8 mouse cellular contexts compared by ENCODE assay signal in genomic region chr7:140821305-140821652, GRCm38 (mm10). TPM values are rescaled to one million over a fixed set of nuclear protein-coding genes. Genes with fewer than 3 reads are reported as not detected.
DNase-seq lines count a peak whose midpoint lies in the region; ATAC-seq and TF ChIP-seq lines count a peak whose summit lies in the region.

No protein-coding gene starts in this region.

- H3K4me1 ChIP-seq in heart, embryonic 11.5 days (ENCODE audit: control insufficient read depth, insufficient read depth, low read length), result no peaks in the 10 kb centered on the region
- H3K4me1 ChIP-seq in forebrain, postnatal 0 days (ENCODE audit: insufficient read depth), result no peaks in the 10 kb centered on the region

- H3K9ac ChIP-seq in heart, embryonic 11.5 days (ENCODE audit: low read depth, low read length), result peak overlapping the region; percentile 65; the same call in 1 of the 2 replicates
- peak overlapping the region; percentile 76 for H3K9ac ChIP-seq in forebrain, postnatal 0 days

- intact Hi-C loops in heart, postnatal 36 days (cut with DNase I), result no loop called here

- DNase-seq in heart, postnatal 36 days, result no peak
- DNase-seq in Muller cell, postnatal 12 days (ENCODE audit: inconsistent ontology term), result peak; percentile 8
- no peak for DNase-seq in forebrain, postnatal 0 days
- DNase-seq in layer of hippocampus, postnatal 25 days (ENCODE audit: extremely low spot score in 1 of 2, low spot score in 1 of 2), result no peak
- DNase-seq in layer of hippocampus, adult 18-20 months (ENCODE audit: low spot score in 2 of 2), result no peak
- no peak for DNase-seq in adrenal gland, adult 8-10 months

- no peak for ATAC-seq in heart, embryonic 11.5 days (replicated peaks; ENCODE audit: insufficient number of reproducible peaks, low FRiP score, low TSS enrichment)
- peak; percentile 65 for ATAC-seq in forebrain, postnatal 0 days

- no peaks in the 10 kb centered on the region for H3K36me3 ChIP-seq in heart, embryonic 11.5 days (ENCODE audit: control insufficient read depth, insufficient read depth, low read length)
- H3K36me3 ChIP-seq in forebrain, postnatal 0 days (ENCODE audit: insufficient read depth), result no peaks in the 10 kb centered on the region
- H3K36me3 ChIP-seq in macrophage (ENCODE audit: inconsistent target), result no peaks in the 10 kb centered on the region

- no peaks in the 10 kb centered on the region for H3K27me3 ChIP-seq in heart, embryonic 11.5 days (ENCODE audit: control insufficient read depth, insufficient read depth, low read length)
- no peaks in the 10 kb centered on the region; the same call in 1 of the 2 replicates for H3K27me3 ChIP-seq in forebrain, postnatal 0 days (ENCODE audit: insufficient read depth, low read length)

- H3K4me3 ChIP-seq in heart, embryonic 11.5 days (ENCODE audit: low read depth, low read length), result peak overlapping the region; percentile 55
- H3K4me3 ChIP-seq in forebrain, postnatal 0 days (ENCODE audit: low read depth, low read length), result peak overlapping the region; percentile 46
- peak overlapping the region; percentile 44 for H3K4me3 ChIP-seq in macrophage (ENCODE audit: inconsistent target)

- peak overlapping the region; percentile 84 for H3K4me2 ChIP-seq in heart, embryonic 11.5 days
- H3K4me2 ChIP-seq in forebrain, postnatal 0 days (ENCODE audit: low read depth), result peak overlapping the region; percentile 65

- WGBS in heart, embryonic 11.5 days (ENCODE audit: insufficient replicate concordance), result 50% methylated on average over 5 of the region's 5 CpGs
- WGBS in forebrain, postnatal 0 days, result 23% methylated on average over 5 of the region's 5 CpGs
- 88% methylated on average over 5 of the region's 5 CpGs for WGBS in macrophage (ENCODE audit: missing documents)

- H3K79me2 ChIP-seq in macrophage (ENCODE audit: inconsistent target), result no peaks in the 10 kb centered on the region

- TF ChIP-seq CTCF in forebrain, postnatal 0 days (IDR thresholded peaks at IDR 0.05; ENCODE audit: low read depth), result no peak

- no peaks in the 10 kb centered on the region for H3K9me3 ChIP-seq in heart, embryonic 11.5 days (replicated peaks; ENCODE audit: control insufficient read depth, low read length)
- H3K9me3 ChIP-seq in forebrain, postnatal 0 days (ENCODE audit: low read length), result no peaks in the 10 kb centered on the region

- no peak overlapping the region for H3K27ac ChIP-seq in heart, embryonic 11.5 days (ENCODE audit: low read depth, low read length)
- H3K27ac ChIP-seq in forebrain, postnatal 0 days (ENCODE audit: low read depth, low read length), result peak overlapping the region; percentile 91
- no peak overlapping the region for H3K27ac ChIP-seq in macrophage

RNA-seq across cellular contexts. Expression of gene Zfp941, which starts 0.7 kb away (rescaled TPM):
- 0.93 and 1.0 TPM in 2 replicates for polyA plus RNA-seq in heart, embryonic 11.5 days (2014; fragmentation: Nextera tagmentation; extraction: Ambion mirVana)
- total RNA-seq in heart, postnatal 36 days (2021), result under 1 TPM; 0.19 to 0.35 TPM
- 19.8 and 32.1 TPM in 2 replicates for total RNA-seq in forebrain, postnatal 0 days (2014; rRNA removed)
- polyA plus RNA-seq in forebrain, postnatal 0 days (2015; fragmentation: Nextera tagmentation; extraction: Ambion mirVana), result 8.3 and 15.6 TPM in 2 replicates
- total RNA-seq in macrophage (2018; cell fraction: chromatin; rRNA removed), result 1 to 10 TPM in 7 of 26 experiments, under 1 TPM in 14, not detected in 5; 0.22 to 3.6 (median 0.67) TPM
- total RNA-seq in macrophage (2018; cell fraction: cytosol; rRNA removed), result under 1 TPM; 0.03 to 0.51 (median 0.21) TPM
- 1 to 10 TPM in 4 of 26 experiments, under 1 TPM in 18, not detected in 4; 0.11 to 2.4 (median 0.39) TPM for total RNA-seq in macrophage (2018; cell fraction: nucleus; rRNA removed)
- 0.17 to 0.31 TPM (median 0.19 TPM) in 3 replicates for polyA plus RNA-seq in macrophage (2018)
- 10 to 100 TPM; 11.6 to 13.6 TPM for total RNA-seq in layer of hippocampus, postnatal 25 days (2021)
- 10 to 100 TPM; 12.8 to 14.9 TPM for total RNA-seq in layer of hippocampus, adult 18-20 months (2021)
- 1 to 10 TPM; 3.8 to 8.6 (median 5.7) TPM for total RNA-seq in adrenal gland, adult 8-10 months (2022)

RNA-seq across cellular contexts. Expression of gene Urah, which starts 13.5 kb away (rescaled TPM):
- not detected in 2 replicates for polyA plus RNA-seq in heart, embryonic 11.5 days (2014; fragmentation: Nextera tagmentation; extraction: Ambion mirVana)
- total RNA-seq in heart, postnatal 36 days (2021), result 1 to 10 TPM in 1 of 2 experiments, under 1 TPM in 1; 0.44 to 1.2 TPM
- total RNA-seq in forebrain, postnatal 0 days (2014; rRNA removed), result not detected in 2 replicates
- 0.48 and 0.64 TPM in 2 replicates for polyA plus RNA-seq in forebrain, postnatal 0 days (2015; fragmentation: Nextera tagmentation; extraction: Ambion mirVana)
- total RNA-seq in macrophage (2018; cell fraction: chromatin; rRNA removed), result not detected
- under 1 TPM in 7 of 26 experiments, not detected in 19; 0.18 to 0.86 (median 0.34) TPM for total RNA-seq in macrophage (2018; cell fraction: cytosol; rRNA removed)
- not detected for total RNA-seq in macrophage (2018; cell fraction: nucleus; rRNA removed)
- not detected in 3 replicates for polyA plus RNA-seq in macrophage (2018)
- total RNA-seq in layer of hippocampus, postnatal 25 days (2021), result 1 to 10 TPM; 1.6 to 1.7 TPM
- 1 to 10 TPM in 1 of 2 experiments, under 1 TPM in 1; 0.99 to 2.3 TPM for total RNA-seq in layer of hippocampus, adult 18-20 months (2021)
- total RNA-seq in adrenal gland, adult 8-10 months (2022), result 1 to 10 TPM in 2 of 4 experiments, under 1 TPM in 1, not detected in 1; 0.73 to 1.8 (median 1.0) TPM

RNA-seq across cellular contexts. Expression of gene Scgb1c1, which starts 24.1 kb away (rescaled TPM):
- not detected in 2 replicates for polyA plus RNA-seq in heart, embryonic 11.5 days (2014; fragmentation: Nextera tagmentation; extraction: Ambion mirVana)
- total RNA-seq in heart, postnatal 36 days (2021), result 10 to 100 TPM; 23.9 to 24.8 TPM
- total RNA-seq in forebrain, postnatal 0 days (2014; rRNA removed), result not detected in 2 replicates
- polyA plus RNA-seq in forebrain, postnatal 0 days (2015; fragmentation: Nextera tagmentation; extraction: Ambion mirVana), result 0.48 TPM in 1 of 2 replicates, not detected in the other
- not detected for total RNA-seq in macrophage (2018; cell fraction: chromatin; rRNA removed)
- total RNA-seq in macrophage (2018; cell fraction: cytosol; rRNA removed), result not detected
- not detected for total RNA-seq in macrophage (2018; cell fraction: nucleus; rRNA removed)
- polyA plus RNA-seq in macrophage (2018), result not detected in 3 replicates
- not detected for total RNA-seq in layer of hippocampus, postnatal 25 days (2021)
- total RNA-seq in layer of hippocampus, adult 18-20 months (2021), result not detected
- not detected for total RNA-seq in adrenal gland, adult 8-10 months (2022)

RNA-seq across cellular contexts. Expression of gene Odf3, which starts 26.3 kb away (rescaled TPM):
- polyA plus RNA-seq in heart, embryonic 11.5 days (2014; fragmentation: Nextera tagmentation; extraction: Ambion mirVana), result not detected in 2 replicates
- not detected for total RNA-seq in heart, postnatal 36 days (2021)
- not detected in 2 replicates for total RNA-seq in forebrain, postnatal 0 days (2014; rRNA removed)
- 0.10 and 0.13 TPM in 2 replicates for polyA plus RNA-seq in forebrain, postnatal 0 days (2015; fragmentation: Nextera tagmentation; extraction: Ambion mirVana)
- total RNA-seq in macrophage (2018; cell fraction: chromatin; rRNA removed), result not detected
- not detected for total RNA-seq in macrophage (2018; cell fraction: cytosol; rRNA removed)
- total RNA-seq in macrophage (2018; cell fraction: nucleus; rRNA removed), result not detected
- not detected in 3 replicates for polyA plus RNA-seq in macrophage (2018)
- total RNA-seq in layer of hippocampus, postnatal 25 days (2021), result not detected
- not detected for total RNA-seq in layer of hippocampus, adult 18-20 months (2021)
- total RNA-seq in adrenal gland, adult 8-10 months (2022), result 1 to 10 TPM in 2 of 4 experiments, under 1 TPM in 1, not detected in 1; 0.23 to 1.3 (median 1.2) TPM

RNA-seq across cellular contexts. Expression of gene Syce1, which starts 33.6 kb away (rescaled TPM):
- polyA plus RNA-seq in heart, embryonic 11.5 days (2014; fragmentation: Nextera tagmentation; extraction: Ambion mirVana), result 0.25 and 0.70 TPM in 2 replicates
- total RNA-seq in heart, postnatal 36 days (2021), result not detected
- not detected in 2 replicates for total RNA-seq in forebrain, postnatal 0 days (2014; rRNA removed)
- 0.30 TPM in 1 of 2 replicates, not detected in the other for polyA plus RNA-seq in forebrain, postnatal 0 days (2015; fragmentation: Nextera tagmentation; extraction: Ambion mirVana)
- total RNA-seq in macrophage (2018; cell fraction: chromatin; rRNA removed), result under 1 TPM in 2 of 26 experiments, not detected in 24; 0.33 to 0.57 TPM
- under 1 TPM in 16 of 26 experiments, not detected in 10; 0.09 to 0.42 (median 0.32) TPM for total RNA-seq in macrophage (2018; cell fraction: cytosol; rRNA removed)
- total RNA-seq in macrophage (2018; cell fraction: nucleus; rRNA removed), result under 1 TPM in 1 of 26 experiments, not detected in 25; 0.45 TPM
- polyA plus RNA-seq in macrophage (2018), result 0.50 to 0.64 TPM in 2 of 3 replicates, not detected in the other
- not detected for total RNA-seq in layer of hippocampus, postnatal 25 days (2021)
- not detected for total RNA-seq in layer of hippocampus, adult 18-20 months (2021)
- not detected for total RNA-seq in adrenal gland, adult 8-10 months (2022)

Comparison
In these comparisons a context has a peak if more than half of its experiments do, and no peak if none do; other contexts are left out.
1. RNA of gene Scgb1c1, which starts 24.1 kb away (total RNA-seq): 23.9 to 24.8 TPM in heart, postnatal 36 days; not detected in forebrain, postnatal 0 days, not detected in layer of hippocampus, postnatal 25 days, not detected in layer of hippocampus, adult 18-20 months and not detected in adrenal gland, adult 8-10 months; every median in the first group is over 10 times any median in the second.
2. Peak in every context shown above with its lines, with median percentiles within 50 percentile points of each other: H3K4me3 ChIP-seq.